Mouse (Mus musculus) v-Abl transformed pro-B cells (cell line): ENCODE measurements around the gene Pklr.

Experiments
- in situ Hi-C, 2 experiments: fragments of 400-800 bp; cut with MboI; formaldehyde crosslinking; loops; one replicate each; pipeline ENCODE4 v1.15.1; 2025; ENCODE audit not compliant: unreplicated experiment in 2 of 2

Pklr gene

DNA sequence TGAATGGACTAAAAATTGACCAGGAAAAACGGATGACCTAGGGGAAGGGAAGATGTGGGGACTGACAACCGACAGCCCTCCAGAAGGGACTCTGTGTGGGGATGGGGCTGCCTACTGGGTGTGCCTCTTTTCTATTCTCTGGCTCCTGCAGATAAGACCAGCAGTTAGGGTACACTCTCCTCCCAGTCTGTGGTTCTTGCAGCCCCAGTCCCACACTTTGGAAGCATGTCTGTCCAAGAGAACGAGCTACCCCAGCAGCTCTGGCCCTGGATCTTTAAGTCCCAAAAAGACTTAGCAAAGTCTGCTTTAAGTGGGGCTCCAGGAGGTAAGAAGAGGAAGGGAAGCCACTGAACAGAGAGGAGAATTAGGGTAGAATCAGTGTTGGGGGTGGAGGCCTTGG, at the start of gene Pklr:
Gene Pklr, plus strand, starts transcription at position 185 of the 400 bp plus-strand sequence.
- in situ Hi-C loops: no loop called here

DNA sequence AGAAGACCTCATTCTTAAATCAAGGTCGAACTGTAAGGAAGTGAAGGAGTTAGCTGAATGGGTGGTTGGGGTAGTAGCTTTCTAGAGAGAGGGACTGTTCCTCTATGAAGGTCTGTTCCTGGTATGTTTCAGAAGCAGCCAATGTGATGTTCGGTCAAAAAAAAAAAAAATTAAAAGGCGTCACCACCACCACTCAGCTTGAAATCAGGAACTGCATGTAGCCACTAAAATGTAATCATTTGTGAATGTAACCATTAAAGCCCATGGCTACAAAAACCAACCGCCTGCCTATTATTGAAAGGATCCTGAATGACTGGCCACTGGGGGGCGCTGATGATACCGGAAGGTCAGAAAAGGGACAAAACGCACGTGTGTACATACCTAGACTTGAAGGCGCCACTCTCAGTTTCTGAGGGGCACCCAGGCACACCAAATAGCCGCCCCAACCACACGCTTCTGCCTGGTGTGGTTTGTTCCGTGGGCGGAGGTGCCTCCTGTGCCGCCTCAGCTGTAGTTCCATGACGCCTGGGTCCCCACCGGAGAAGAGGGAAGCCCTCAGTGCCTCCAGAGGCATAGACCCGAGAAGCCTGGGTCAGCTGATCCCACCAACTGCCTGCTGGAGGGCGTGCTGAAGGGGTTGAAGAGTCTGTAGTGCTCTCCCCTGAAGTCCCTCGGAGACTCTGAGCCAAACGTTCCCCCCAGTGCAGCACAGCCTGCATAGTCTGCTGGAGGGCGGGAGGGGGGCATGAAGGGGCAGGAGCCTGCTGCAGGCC, 48.4 kb upstream of the Pklr start:
- in situ Hi-C loops: loop anchor here in 1 of 2 experiments (5.0 kb wide), 1 partner anchor 130 kb away; the partner anchor contains the start of gene Thbs3

GRCm38 (mm10) chr3:89088974-89089373, 47.0 kb upstream of the Pklr start:
- in situ Hi-C loops: loop anchor here in 1 of 2 experiments (5.0 kb wide), 1 partner anchor 128 kb away; the partner anchor contains the start of gene Thbs3

- in situ Hi-C loops: loop anchor here (5.0 kb wide), 2 partner anchors 67 to 127 kb away; partner anchors contain the start of gene Thbs3 (in 2 of the 2)
These were observed 45.9 kb upstream of the Pklr start for GRCm38 (mm10) chr3:89089882-89090591.

- in situ Hi-C loops: loop anchor here (5.0 kb wide), 2 partner anchors 66 to 126 kb away; partner anchors contain the start of gene Thbs3 (in 1 of the 2)
These were observed 45.0 kb upstream of the Pklr start for GRCm38 (mm10) chr3:89090694-89091655.

- in situ Hi-C loops: loop anchor here (5.0 kb wide), 2 partner anchors 65 to 125 kb away; partner anchors contain the start of gene Thbs3 (in 1 of the 2)
These were observed 44.0 kb upstream of the Pklr start for GRCm38 (mm10) chr3:89091811-89092508.

- in situ Hi-C loops: loop anchor here (5.0 kb wide), 2 partner anchors 65 to 125 kb away; partner anchors contain the start of gene Thbs3 (in 1 of the 2)
These were observed 43.3 kb upstream of the Pklr start for GRCm38 (mm10) chr3:89092509-89093090.

DNA sequence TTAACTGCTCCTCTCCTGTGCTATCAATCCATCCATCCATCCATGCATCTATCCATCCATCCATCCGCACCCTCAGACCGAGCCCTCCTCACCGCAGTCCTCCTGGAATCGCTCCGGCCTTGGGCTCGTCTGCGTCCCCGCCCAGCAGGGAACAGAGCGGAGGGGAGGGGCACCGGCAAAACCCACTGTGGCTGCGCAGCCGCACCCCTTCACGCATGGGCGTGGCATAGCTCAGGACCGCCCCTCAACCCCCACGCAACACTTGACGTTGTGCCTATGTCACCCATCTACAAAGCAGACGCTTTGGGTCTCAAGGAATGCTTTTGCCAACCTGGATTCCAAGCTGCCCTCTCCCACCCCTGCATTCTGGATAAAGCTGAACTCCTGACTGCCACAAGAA, 42.8 kb upstream of the Pklr start, which contains the start of gene Rusc1:
Gene Rusc1, minus strand, starts transcription at position 137 of the 400 bp plus-strand sequence.
- in situ Hi-C loops: loop anchor here (5.0 kb wide), 2 partner anchors 64 to 124 kb away; partner anchors contain the start of gene Thbs3 (in 1 of the 2)

DNA sequence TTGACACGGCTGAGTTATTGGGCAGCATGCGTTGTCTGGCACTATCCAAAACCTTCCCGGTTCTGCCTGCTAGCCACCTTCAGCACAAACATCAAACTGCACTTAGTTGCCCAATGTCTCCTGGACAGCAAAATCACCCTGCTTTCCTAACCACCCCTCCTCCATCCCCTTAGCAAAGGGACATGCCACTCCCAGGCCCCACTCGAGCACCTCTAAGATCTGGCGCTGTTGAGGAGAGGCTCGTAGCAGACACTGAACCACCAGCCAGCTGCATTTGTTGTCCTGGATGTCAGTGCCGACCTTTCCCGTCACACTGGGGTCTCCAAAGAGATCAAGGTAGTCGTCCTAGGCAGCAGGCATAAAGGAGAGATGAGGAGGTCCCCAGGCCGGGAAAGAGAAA, 41.9 kb upstream of the Pklr start:
- in situ Hi-C loops: loop anchor here (5.0 kb wide), 2 partner anchors 63 to 123 kb away; partner anchors contain the start of gene Thbs3 (in 1 of the 2)

DNA sequence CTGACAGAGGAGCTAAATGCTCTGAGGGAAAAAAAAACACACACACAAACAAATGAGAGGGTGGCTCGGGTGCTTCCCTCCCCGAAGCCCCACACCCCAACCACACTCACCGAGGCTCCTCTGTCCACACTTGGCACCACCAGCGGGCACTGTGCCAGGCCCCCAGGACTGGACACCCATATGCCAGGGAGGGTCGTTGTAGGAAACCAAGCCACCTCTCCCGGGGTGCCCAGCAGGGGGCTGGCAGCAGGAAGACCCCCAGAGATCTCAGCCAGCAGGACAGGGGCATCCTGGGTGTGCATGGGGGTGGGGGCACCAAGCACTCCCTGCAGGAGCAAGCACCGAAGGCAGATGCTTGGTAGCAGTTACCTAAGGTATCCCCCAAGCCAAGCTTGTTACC, 35.1 kb upstream of the Pklr start, which contains the start of gene Gm43738:
Gene Gm43738, minus strand, starts transcription at position 289 of the 400 bp plus-strand sequence.
- in situ Hi-C loops: no loop called here

GRCm38 (mm10) chr3:89101459-89101811, 34.5 kb upstream of the Pklr start:
- in situ Hi-C loops: no loop called here

DNA sequence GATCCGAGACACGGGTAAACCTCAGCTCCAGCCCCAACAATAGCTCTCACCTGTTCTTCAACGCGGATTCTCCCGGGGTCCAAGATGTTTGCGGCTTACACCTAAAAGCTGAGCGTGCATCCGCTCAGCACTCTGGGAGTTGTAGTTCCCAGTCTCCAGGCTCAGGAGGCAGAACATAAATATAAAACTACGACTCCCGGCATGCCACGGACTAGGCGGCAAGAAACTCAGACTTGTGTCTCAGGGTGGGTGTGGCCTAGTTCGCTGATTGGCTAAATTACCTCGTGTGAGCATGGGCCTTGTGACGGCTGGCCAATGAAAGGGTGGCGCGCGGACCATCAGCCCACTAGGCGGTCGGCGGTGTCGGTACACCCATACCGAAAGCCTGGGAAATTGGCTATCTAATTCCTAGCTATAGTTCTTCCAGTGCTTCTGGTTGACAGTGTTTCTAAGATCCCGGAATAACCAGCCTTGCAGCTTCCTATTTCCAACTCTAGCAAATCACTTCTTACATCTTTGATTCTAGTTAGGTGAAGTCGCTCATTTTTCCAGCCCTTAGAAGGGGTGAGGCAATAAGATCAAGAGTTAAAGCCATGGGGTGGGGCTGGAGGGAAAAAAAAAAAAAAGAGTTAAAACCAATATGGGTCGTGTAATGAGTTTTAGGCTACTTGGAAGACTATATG, 34.0 kb upstream of the Pklr start, which contains the start of gene Fdps:
Gene Fdps, minus strand, starts transcription at position 148 of the 683 bp plus-strand sequence.
- in situ Hi-C loops: no loop called here

- in situ Hi-C loops: no loop called here
These were observed 33.2 kb upstream of the Pklr start for GRCm38 (mm10) chr3:89102495-89103290.

- in situ Hi-C loops: no loop called here
These were observed 32.7 kb upstream of the Pklr start for GRCm38 (mm10) chr3:89103291-89103595.

- in situ Hi-C loops: no loop called here
These were observed 29.1 kb upstream of the Pklr start for GRCm38 (mm10) chr3:89106881-89107280.

DNA sequence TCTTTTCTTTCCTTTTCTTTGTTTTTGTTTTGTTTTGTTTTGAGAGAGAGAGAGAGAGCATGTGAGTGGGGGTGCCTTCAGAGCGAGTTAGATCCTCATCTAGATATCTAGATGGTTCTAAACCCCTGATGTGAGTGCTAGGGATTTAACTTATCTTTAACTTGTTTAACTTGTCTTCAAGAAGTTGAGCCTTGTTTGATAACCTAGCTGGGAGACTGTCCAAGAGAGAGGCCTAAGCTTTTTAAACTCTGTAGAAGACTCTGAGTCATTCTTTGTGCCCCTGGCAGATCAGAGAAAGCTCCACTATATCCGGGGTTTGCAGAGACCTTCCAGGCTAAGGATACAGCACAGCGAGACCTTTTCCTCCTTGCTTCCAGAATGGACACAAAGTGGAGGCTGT, 28.4 kb upstream of the Pklr start:
- in situ Hi-C loops: no loop called here

DNA sequence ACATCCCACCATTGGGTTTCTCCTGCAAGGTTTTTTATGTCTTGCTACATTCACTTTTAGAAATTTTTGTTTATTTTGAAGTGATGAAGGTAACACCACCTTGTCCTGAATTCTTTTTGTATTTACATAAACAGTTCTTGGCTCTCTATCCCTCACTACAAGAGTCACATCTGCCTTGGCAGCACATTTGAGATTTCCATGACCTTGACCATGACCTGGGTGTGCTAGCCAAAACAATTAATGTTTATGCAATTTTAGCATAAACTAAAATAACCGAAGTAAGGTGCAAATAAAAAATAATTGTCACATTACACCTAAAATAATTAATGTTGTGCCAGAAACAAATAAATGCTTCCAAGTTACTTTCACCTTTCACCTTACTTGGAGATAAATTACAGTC, 27.8 kb upstream of the Pklr start:
- in situ Hi-C loops: no loop called here

DNA sequence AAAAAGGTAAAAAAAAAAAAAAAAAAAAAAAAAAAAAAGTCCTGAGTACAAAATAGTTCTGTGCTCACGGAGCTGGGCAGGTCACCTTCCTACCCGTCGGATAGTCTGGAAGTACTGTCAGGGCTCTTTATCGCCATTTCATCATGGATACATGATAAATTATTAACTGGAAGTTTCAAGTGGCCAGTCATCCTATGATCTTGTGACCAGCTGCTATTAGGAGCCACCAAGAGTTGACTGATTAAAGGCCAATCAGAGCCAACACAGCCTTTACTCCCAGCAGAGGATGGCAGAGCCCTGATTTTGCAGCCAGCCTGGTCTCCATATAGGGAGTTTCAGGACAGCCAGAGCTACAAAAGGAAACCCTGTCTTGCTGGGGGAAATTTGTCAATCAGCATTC, 22.9 kb upstream of the Pklr start:
- in situ Hi-C loops: no loop called here
